Mouse (Mus musculus): Measurements from ENCODE around the gene Nav2.

DNA sequence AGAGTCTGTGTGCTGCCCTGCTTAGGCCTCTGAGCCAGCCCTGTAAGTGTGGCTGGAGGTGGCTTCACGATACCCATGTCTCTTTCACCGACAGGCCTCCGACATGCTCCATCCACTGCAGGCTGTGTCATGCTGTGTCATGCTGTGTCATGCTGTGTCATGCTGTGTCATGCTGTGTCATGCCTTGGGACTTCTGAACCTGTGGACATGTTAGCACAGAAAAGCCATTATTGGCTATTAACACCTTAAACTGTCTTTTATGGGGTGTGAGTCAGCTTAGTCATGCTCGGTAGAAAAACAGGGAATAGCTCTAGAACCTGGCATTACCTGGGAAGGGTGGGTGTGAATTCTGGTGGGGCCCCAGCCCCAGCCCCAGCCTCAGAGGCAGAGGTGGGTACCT, 653.9 kb downstream of the Nav2 start:
- TF ChIP-seq CTCF (IDR thresholded peaks at IDR 0.05; ENCODE audit: borderline replicate concordance, extremely low read depth, insufficient read depth, insufficient read length) (no peak), POLR2A (IDR thresholded peaks at IDR 0.05; ENCODE audit: borderline replicate concordance, extremely low read depth, insufficient read depth, insufficient read length, poor library complexity, severe bottlenecking) (no peak)
